Mouse (Mus musculus): Measurements from ENCODE around the gene Lmbr1l.

DNA sequence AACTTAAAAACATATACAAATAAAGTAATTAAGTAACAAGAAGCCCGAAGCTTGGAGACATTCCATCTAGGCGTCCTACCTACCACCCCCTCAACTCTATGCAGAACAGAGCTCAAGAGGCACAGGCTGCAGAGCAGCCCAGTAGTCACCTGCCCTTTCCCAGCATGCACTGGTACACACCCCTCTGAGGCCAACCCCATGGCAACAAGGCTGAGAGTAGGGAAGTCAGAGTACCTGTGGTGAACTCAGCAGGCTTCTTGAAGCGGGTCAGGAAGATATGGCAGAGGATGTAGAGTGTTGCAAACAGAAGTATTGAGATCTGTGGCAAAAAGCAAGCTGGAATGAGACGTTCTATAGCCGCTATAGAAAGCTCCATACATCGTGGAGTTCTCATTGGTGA, 3.1 kb downstream of the Lmbr1l start:
- no peak for TF ChIP-seq POLR2A (IDR thresholded peaks at IDR 0.05; ENCODE audit: control insufficient read depth, low read depth, low read length)
- TF ChIP-seq CTCF (IDR thresholded peaks at IDR 0.05; ENCODE audit: control insufficient read depth, insufficient read depth, insufficient replicate concordance, low read depth, low read length) = no peak

Measured in testis, adult 2 months (tissue).